Mouse (Mus musculus): ENCODE data around the gene Slc1a5.

- TF ChIP-seq GATA1 (IDR thresholded peaks at IDR 0.05; ENCODE audit: borderline replicate concordance, low read length) (no peak), FLI1 (IDR thresholded peaks at IDR 0.05; ENCODE audit: low read length) (no peak)
These were observed 12.0 kb downstream of the Slc1a5 start for GRCm38 (mm10) chr7:16793010-16793725.

Data from megakaryocyte, embryonic 14.5 days (primary cell).